Mouse (Mus musculus) MEL (cell line): ENCODE data around the gene Rps6ka3. TPM values are rescaled to one million over a fixed set of nuclear protein-coding genes. Genes with fewer than 3 reads are reported as not detected.

Experiments
- DNase-seq: peaks from one replicate; pipeline ENCODE4 v3.0.0; 2011; ENCODE audit warnings: low read depth, low spot score
- H3K27ac ChIP-seq: 2 replicates; pipeline ENCODE4 v1.5.1; 2012; ENCODE audit warnings: low read depth, mild to moderate bottlenecking, control low read depth, low read length, moderate library complexity; ENCODE audit not compliant: control insufficient read depth
- H3K27me3 ChIP-seq, 2 experiments: fragments of 150-350 bp in 1 of 2; sonication (generic) in 1 of 2; 2 replicates each; pipeline ENCODE4 v1.6.1; 2012; ENCODE audit warnings: low read length in 2 of 2, mild to moderate bottlenecking in 2 of 2, improper control_type of control experiment in 1 of 2, moderate library complexity in 1 of 2; ENCODE audit not compliant: insufficient read depth in 2 of 2, control insufficient read depth in 1 of 2
- H3K36me3 ChIP-seq, 2 experiments: 2 replicates each; pipeline ENCODE4 v1.6.1; 2012 to 2014; ENCODE audit warnings: low read length in 2 of 2, improper control_type of control experiment in 1 of 2, inconsistent platforms in 1 of 2, mild to moderate bottlenecking in 1 of 2; ENCODE audit not compliant: insufficient read depth in 2 of 2, control insufficient read depth in 1 of 2
- H3K4me1 ChIP-seq, 2 experiments: fragments of 150-350 bp in 1 of 2; sonication (generic) in 1 of 2; 2 replicates each; pipeline ENCODE4 v1.6.1; 2012; ENCODE audit warnings: low read length in 2 of 2, improper control_type of control experiment in 1 of 2, mild to moderate bottlenecking in 1 of 2; ENCODE audit not compliant: insufficient read depth in 2 of 2, control insufficient read depth in 1 of 2
- H3K4me3 ChIP-seq, 2 experiments: fragments of 150-350 bp in 1 of 2; sonication (generic) in 1 of 2; 2 replicates each; pipeline ENCODE4 v1.5.1; 2012; ENCODE audit warnings: low read depth in 2 of 2, low read length in 2 of 2, mild to moderate bottlenecking in 2 of 2, moderate library complexity in 2 of 2, control low read depth in 1 of 2, improper control_type of control experiment in 1 of 2; ENCODE audit not compliant: control insufficient read depth in 1 of 2, insufficient read depth in 1 of 2
- H3K79me2 ChIP-seq: 2 replicates; pipeline ENCODE4 v1.6.1; 2012; ENCODE audit warnings: mild to moderate bottlenecking, low read length, moderate library complexity; ENCODE audit not compliant: control insufficient read depth, poor library complexity, insufficient read depth
- H3K9ac ChIP-seq: 2 replicates; pipeline ENCODE4 v1.6.1; 2012; ENCODE audit warnings: low read depth, mild to moderate bottlenecking, control low read depth, low read length, moderate library complexity; ENCODE audit not compliant: control insufficient read depth, poor library complexity, severe bottlenecking
- H3K9me3 ChIP-seq: fragments of 150-350 bp; sonication (generic); replicated peaks from 2 replicates; pipeline ENCODE4 v1.6.1; 2012; ENCODE audit warnings: mild to moderate bottlenecking, low read length, improper control_type of control experiment, moderate library complexity; ENCODE audit not compliant: insufficient read depth
- E2F4 ChIP-seq: IDR thresholded peaks from 2 replicates; pipeline ENCODE4 v1.6.1; 2011; ENCODE audit warnings: low read depth, low read length, improper control_type of control experiment, borderline replicate concordance
- EP300 ChIP-seq, 2 experiments: IDR thresholded peaks; 2 replicates each; pipeline ENCODE4 v1.6.1; 2011; ENCODE audit warnings: improper control_type of control experiment in 2 of 2, low read length in 2 of 2, low read depth in 1 of 2, mild to moderate bottlenecking in 1 of 2
- GABPA ChIP-seq: IDR thresholded peaks from 2 replicates; pipeline ENCODE4 v1.6.1; 2012; ENCODE audit warnings: low read depth, mild to moderate bottlenecking, inconsistent platforms, low read length, improper control_type of control experiment, moderate library complexity
- GATA1 ChIP-seq: IDR thresholded peaks from 2 replicates; pipeline ENCODE4 v1.6.1; 2011; ENCODE audit warnings: low read depth, low read length, improper control_type of control experiment
- HCFC1 ChIP-seq: IDR thresholded peaks from 2 replicates; pipeline ENCODE4 v1.6.1; 2012; ENCODE audit warnings: low read depth, mild to moderate bottlenecking, inconsistent platforms, low read length, improper control_type of control experiment, moderate library complexity
- KAT2A ChIP-seq: conservative IDR thresholded peaks from 2 replicates; pipeline ENCODE4 v1.6.1; 2012; ENCODE audit warnings: low read depth, low read length, improper control_type of control experiment, inconsistent platforms
- MAX ChIP-seq: IDR thresholded peaks from 2 replicates; pipeline ENCODE4 v1.6.1; 2011; ENCODE audit warnings: low read length, improper control_type of control experiment
- MAZ ChIP-seq: IDR thresholded peaks from 2 replicates; pipeline ENCODE4 v1.6.1; 2012; ENCODE audit warnings: low read depth, mild to moderate bottlenecking, inconsistent platforms, low read length, improper control_type of control experiment
- MXI1 ChIP-seq: IDR thresholded peaks from 2 replicates; pipeline ENCODE4 v1.6.1; 2011; ENCODE audit warnings: mild to moderate bottlenecking, low read depth, low read length, improper control_type of control experiment
- MYB ChIP-seq: IDR thresholded peaks from 2 replicates; pipeline ENCODE4 v1.6.1; 2011; ENCODE audit warnings: mild to moderate bottlenecking, low read depth, low read length, improper control_type of control experiment
- MYC ChIP-seq: IDR thresholded peaks from 2 replicates; pipeline ENCODE4 v1.6.1; 2011; ENCODE audit warnings: low read depth, mild to moderate bottlenecking, low read length, improper control_type of control experiment, moderate library complexity
- NELFE ChIP-seq: IDR thresholded peaks from 2 replicates; pipeline ENCODE4 v1.6.1; 2011; ENCODE audit warnings: low read depth, low read length, improper control_type of control experiment
- POLR2A ChIP-seq, 2 experiments: IDR thresholded peaks; 2 replicates each; pipeline ENCODE4 v1.6.1; 2011 to 2012; ENCODE audit warnings: low read length in 2 of 2, mild to moderate bottlenecking in 2 of 2, control low read depth in 1 of 2, improper control_type of control experiment in 1 of 2, low read depth in 1 of 2, moderate library complexity in 1 of 2; ENCODE audit not compliant: control insufficient read depth in 1 of 2, insufficient read depth in 1 of 2, poor library complexity in 1 of 2
- POLR2AphosphoS2 ChIP-seq: IDR thresholded peaks from 2 replicates; pipeline ENCODE4 v1.6.1; 2011; ENCODE audit warnings: low read length, improper control_type of control experiment
- RCOR1 ChIP-seq: IDR thresholded peaks from 2 replicates; pipeline ENCODE4 v1.6.1; 2012; ENCODE audit warnings: low read depth, mild to moderate bottlenecking, inconsistent platforms, low read length, improper control_type of control experiment
- SIN3A ChIP-seq: IDR thresholded peaks from 2 replicates; pipeline ENCODE4 v1.6.1; 2012; ENCODE audit warnings: low read length, improper control_type of control experiment, inconsistent platforms
- SMC3 ChIP-seq: IDR thresholded peaks from 2 replicates; pipeline ENCODE4 v1.6.1; 2011; ENCODE audit warnings: low read depth, low read length, improper control_type of control experiment
- TBP ChIP-seq: IDR thresholded peaks from 2 replicates; pipeline ENCODE4 v1.8.0; 2011; ENCODE audit warnings: low read depth, low read length, improper control_type of control experiment
- TCF12 ChIP-seq: IDR thresholded peaks from 2 replicates; pipeline ENCODE4 v1.6.1; 2014; ENCODE audit warnings: low read depth, mild to moderate bottlenecking, inconsistent platforms, low read length, improper control_type of control experiment, moderate library complexity
- UBTF ChIP-seq: IDR thresholded peaks from 2 replicates; pipeline ENCODE4 v1.6.1; 2012; ENCODE audit warnings: low read depth, mild to moderate bottlenecking, inconsistent platforms, low read length, improper control_type of control experiment, moderate library complexity, borderline replicate concordance; ENCODE audit not compliant: insufficient read depth
- USF2 ChIP-seq, 2 experiments: IDR thresholded peaks; 2 replicates each; pipeline ENCODE4 v1.6.1; 2011 to 2012; ENCODE audit warnings: improper control_type of control experiment in 2 of 2, low read length in 2 of 2, borderline replicate concordance in 1 of 2, inconsistent platforms in 1 of 2, low read depth in 1 of 2, mild to moderate bottlenecking in 1 of 2; ENCODE audit not compliant: insufficient read depth in 1 of 2
- ZNF384 ChIP-seq: IDR thresholded peaks from 2 replicates; pipeline ENCODE4 v1.6.1; 2012; ENCODE audit warnings: low read depth, mild to moderate bottlenecking, inconsistent platforms, low read length, improper control_type of control experiment
- polyA plus RNA-seq, 2 experiments: library from polyadenylated mRNA; stranded (reverse) in 1 of 2; unstranded in 1 of 2; fragments of >175 nt in 1 of 2; fragments of >200 nt in 1 of 2; gene quantifications; 2 replicates each; pipeline versions ENCODE4 v1.2.1 to v1.2.4; 2012; ENCODE audit warnings: low replicate concordance in 2 of 2, low read depth in 1 of 2; ENCODE audit not compliant: insufficient read length in 2 of 2, insufficient read depth in 1 of 2, missing spikeins in 1 of 2
- total RNA-seq: library from RNA; depleted of rRNA; stranded (reverse); fragments of 300-350 nt; gene quantifications from 2 replicates; pipeline ENCODE4 v1.2.3, GENCODE M21; 2012

Rps6ka3 gene
- total and polyA plus RNA-seq, 3 experiments: 10.9 to 32.7 TPM; not detected in 1

GRCm38 (mm10) chrX:159254001-159254884 lies 44.1 kb downstream of the Rps6ka3 start:
- H3K4me1 ChIP-seq: peaks cover 0 to 11% of the 10 kb centered on the region in 2 experiments; a peak in 3 of 4 replicates
- peaks cover 0 to 5% of the 10 kb centered on the region in 2 experiments; a peak in 2 of 4 replicates for H3K36me3 ChIP-seq
- peak overlapping the region; percentile 82 for H3K27ac ChIP-seq
- H3K4me3 ChIP-seq: peak overlapping the region; percentile 63 to 75
- DNase-seq: peak; percentile 91
- H3K79me2 ChIP-seq: peaks cover 16% of the 10 kb centered on the region
- peak overlapping the region; percentile 68 for H3K9ac ChIP-seq
- no peaks in the 10 kb centered on the region for H3K9me3 ChIP-seq
- peaks cover 8 to 10% of the 10 kb centered on the region in 2 experiments for H3K27me3 ChIP-seq
- TF ChIP-seq TCF12: peak; percentile 45; the same call in 1 of the 2 replicates
- no peak for TF ChIP-seq SMC3
- TF ChIP-seq POLR2AphosphoS2: no peak
- TF ChIP-seq TBP: peak; percentile 76
- TF ChIP-seq MAZ: no peak
- TF ChIP-seq MAX: no peak
- 0 out of 2 replicates have a peak, but pooled peaks have one; percentile 11 for TF ChIP-seq HCFC1
- TF ChIP-seq USF2 (IDR thresholded peaks at IDR 0.05; ENCODE audit: borderline replicate concordance in 1 of 2, insufficient read depth in 1 of 2, low read depth in 1 of 2, low read length in 2 of 2): no peak
- TF ChIP-seq UBTF: no peak
- no peak for TF ChIP-seq MXI1
- no peak for TF ChIP-seq MYB
- TF ChIP-seq SIN3A: peak; percentile 70; the same call in 1 of the 2 replicates
- TF ChIP-seq KAT2A: no peak
- TF ChIP-seq RCOR1: peak; percentile 54; the same call in 1 of the 2 replicates
- peak; percentile 96 for TF ChIP-seq ZNF384
- TF ChIP-seq MYC: no peak
- peak; percentile 43 for TF ChIP-seq NELFE
- 0 out of 2 replicates have a peak, but pooled peaks have one; percentile 17 for TF ChIP-seq GATA1
- TF ChIP-seq GABPA: no peak
- TF ChIP-seq EP300 (IDR thresholded peaks at IDR 0.05; ENCODE audit: low read depth in 1 of 2, low read length in 2 of 2): 0 out of 4 replicates have a peak, but pooled peaks of 1 of the 2 experiments have one; percentile 10
- no peak for TF ChIP-seq E2F4
- TF ChIP-seq POLR2A (IDR thresholded peaks at IDR 0.05; ENCODE audit: control insufficient read depth in 1 of 2, insufficient read depth in 1 of 2, low read depth in 1 of 2, low read length in 2 of 2, poor library complexity in 1 of 2): peak; percentile 48 to 62; a peak in 2 of 4 replicates
- TF ChIP-seq, all 39 proteins: peak for 10
